Mouse (Mus musculus) telencephalon, adult 2 months (tissue): ENCODE data around the gene Tdrd3.
A peak's percentile ranks its signal among the peaks of the same experiment; 100 is the strongest.

ENCODE experiments used
- DNase-seq: peaks from one replicate; pipeline ENCODE4 v3.0.0-alpha.2; 2011; ENCODE audit warnings: low read depth, low spot score

Tdrd3 gene

GRCm38 (mm10) chr14:87451645-87452443 lies 35.4 kb downstream of the Tdrd3 start:
- DNase-seq: peak; percentile 51

DNA sequence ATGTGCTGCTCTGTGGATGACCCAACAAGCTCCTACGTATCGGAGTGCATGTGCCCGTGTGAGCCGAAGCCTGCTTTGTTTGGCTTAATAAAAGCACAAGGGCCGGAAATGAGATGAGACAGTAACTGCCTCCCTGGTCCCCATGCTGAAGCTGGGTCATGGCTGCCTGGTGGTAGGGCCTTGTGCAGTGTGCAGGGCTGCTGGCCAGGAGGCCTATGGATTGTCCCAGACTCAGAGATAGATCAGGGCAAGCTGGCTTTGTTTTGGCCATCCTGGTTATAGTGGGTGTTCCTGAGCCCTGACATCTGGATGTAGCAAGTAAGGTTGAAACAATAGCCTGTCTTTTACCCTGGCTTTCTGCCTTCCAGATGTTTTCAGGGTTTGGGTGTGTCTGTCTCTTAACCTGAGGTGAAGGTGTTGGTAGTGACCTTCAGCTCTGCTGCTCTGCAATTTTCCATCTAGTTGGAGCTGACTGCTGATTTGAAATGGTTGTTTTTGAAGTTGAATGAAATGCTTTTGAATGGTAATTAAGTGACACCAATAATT lies 39.3 kb downstream of the Tdrd3 start:
- no peak for DNase-seq

- DNase-seq: no peak
Measured at GRCm38 (mm10) chr14:87459777-87460176, 43.3 kb downstream of the Tdrd3 start.

DNA sequence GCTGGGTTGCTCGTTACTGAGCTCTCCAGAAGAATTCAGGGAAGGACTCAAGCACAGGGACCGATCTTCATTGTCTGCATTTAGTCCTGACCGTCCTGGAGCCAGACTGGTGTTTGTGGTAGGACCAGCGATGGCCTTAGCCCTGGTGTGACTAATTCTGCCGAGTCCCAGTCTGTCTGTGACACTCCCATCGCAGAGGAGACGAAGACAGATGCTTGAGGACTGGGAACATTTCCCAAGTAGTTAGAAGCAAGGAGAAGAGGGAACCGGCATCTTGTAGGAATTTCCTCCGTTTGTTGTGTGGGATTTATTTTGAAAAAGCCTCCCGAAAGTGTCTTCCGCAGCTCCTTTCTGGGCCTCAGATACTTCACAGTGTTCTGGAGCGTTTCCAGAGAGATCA lies 45.1 kb downstream of the Tdrd3 start:
- peak; percentile 13 for DNase-seq

GRCm38 (mm10) chr14:87463963-87464654 lies 47.7 kb downstream of the Tdrd3 start:
- DNase-seq: peak; percentile 65

DNA sequence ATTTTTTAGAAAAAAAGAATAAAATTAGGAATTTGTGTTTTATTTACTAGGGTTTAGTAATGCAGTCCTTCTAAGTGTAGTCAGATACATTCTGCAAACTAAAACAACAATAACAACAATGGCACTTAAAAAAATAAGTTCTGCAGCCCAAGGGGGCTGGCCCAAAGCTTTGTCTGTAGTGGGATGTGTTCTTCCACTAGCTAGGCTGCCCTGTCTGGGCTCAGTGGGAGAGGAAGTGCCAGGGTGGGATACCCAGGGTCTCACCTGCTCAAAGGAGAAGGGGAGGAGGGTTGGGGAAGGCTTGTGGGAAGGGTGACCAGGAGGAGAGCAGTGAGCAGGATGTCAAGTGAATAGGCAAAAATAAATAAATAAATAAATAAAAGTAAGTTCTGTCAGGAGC lies 48.2 kb downstream of the Tdrd3 start:
- no peak for DNase-seq

DNA sequence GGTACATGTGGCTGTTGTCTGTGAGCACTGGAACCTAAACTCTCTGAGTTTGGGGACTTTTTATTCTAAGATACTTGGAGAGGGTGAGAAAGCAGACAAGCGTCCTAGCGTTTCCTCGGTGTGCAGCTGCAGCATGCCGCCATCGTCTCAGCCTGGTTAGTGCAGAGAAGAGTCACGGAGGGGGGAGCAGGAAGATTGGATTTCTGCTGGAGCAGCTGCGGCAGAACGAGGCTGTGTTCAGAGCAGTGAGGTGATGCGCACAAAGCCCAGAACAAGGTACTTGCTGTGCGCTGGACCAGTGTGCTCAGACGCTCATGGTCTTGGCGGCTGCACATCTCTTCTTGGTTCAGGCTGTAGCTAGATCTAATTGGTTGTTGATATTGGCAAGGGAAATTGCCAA lies 51.1 kb downstream of the Tdrd3 start:
- DNase-seq: no peak

- DNase-seq: no peak
Measured at GRCm38 (mm10) chr14:87471521-87471920, 55.1 kb downstream of the Tdrd3 start.

GRCm38 (mm10) chr14:87472782-87473181 lies 56.3 kb downstream of the Tdrd3 start:
- no peak for DNase-seq

GRCm38 (mm10) chr14:87475721-87476359 lies 59.4 kb downstream of the Tdrd3 start:
- no peak for DNase-seq

DNA sequence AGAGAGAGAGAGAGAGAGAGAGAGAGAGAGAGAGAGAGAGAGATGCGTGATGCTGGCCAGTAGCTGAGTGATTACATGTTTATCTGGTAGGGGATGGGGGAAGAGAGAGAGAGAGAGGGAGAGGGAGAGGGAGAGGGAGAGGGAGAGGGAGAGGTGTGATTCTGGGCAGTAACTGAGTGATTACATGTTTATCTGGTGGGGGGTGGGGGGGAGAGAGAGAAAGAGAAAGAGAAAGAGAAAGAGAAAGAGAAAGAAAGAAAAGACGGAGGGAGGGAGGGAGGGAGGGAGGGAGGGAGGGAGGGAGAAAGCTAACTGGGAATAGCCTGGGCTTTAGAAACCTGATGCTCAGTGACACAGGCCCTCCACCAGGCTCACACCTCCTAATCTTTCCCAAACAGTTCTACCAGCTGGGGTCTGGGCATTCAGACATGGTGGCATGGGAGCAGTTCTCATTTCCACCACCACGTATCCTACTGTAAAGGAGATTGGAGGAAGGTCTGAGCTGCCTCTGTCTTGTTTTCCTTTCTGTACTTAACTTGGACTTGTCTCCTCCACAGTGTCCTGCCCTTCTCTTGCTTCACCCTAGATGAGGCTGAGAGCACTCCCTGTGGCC lies 62.0 kb downstream of the Tdrd3 start:
- no peak for DNase-seq

DNA sequence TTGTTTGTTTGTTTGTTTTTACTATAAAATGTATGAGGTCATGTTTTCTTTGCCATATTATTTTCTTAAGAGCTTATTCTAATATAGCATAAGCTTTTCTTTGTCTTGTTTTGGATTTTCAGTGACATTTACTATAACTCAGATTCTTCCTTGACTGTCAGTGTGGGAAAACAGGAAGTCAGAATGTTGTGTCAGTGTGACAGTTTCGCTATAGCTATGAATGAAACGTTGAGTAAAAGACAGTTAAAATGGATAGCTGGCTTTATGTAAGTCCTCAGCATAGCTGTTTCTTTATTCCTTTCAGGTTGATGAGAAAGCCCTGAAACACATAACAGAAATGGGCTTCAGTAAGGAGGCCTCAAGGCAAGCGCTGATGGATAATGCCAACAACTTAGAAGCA lies 69.4 kb downstream of the Tdrd3 start:
- DNase-seq: no peak

- no peak for DNase-seq
Measured at GRCm38 (mm10) chr14:87497955-87498594, 81.6 kb downstream of the Tdrd3 start.

DNA sequence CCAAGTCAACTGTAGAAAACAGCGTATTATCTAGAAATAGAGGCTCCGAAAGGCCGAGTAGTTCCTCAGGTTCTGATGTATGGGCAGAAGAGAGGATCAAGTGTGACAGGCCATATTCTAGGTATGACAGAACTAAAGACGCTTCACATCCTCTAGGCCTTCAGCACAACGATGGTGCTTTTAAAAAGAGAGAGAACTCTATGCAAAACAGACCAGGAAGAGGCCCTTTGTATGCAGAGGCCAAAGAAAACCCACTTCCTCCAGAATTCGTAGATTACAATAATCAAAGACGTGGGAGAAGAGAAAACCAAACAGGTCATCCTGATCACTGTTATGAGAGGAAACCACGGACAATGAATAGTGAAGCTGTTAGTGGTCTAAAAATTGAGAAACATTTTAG lies 89.5 kb downstream of the Tdrd3 start:
- DNase-seq: no peak

DNA sequence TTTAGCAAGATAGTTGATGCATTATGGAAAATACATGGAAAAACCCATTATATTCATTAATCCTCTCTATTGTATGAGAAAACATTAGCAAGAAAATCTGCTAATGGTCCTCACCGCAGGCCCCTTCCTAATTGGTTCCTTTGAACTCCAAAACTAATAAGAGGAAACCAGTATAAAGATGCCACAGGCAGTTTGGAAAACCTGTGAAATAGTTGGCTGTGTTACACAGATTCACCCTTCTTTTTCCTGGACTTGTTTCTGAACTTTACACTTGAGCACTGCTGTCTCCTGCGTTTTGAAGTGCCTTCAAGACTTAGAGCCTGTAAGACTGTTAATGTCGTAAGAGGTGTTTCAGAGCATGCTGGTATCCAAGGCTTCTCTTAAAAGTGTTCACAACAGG lies 98.8 kb downstream of the Tdrd3 start:
- no peak for DNase-seq

DNA sequence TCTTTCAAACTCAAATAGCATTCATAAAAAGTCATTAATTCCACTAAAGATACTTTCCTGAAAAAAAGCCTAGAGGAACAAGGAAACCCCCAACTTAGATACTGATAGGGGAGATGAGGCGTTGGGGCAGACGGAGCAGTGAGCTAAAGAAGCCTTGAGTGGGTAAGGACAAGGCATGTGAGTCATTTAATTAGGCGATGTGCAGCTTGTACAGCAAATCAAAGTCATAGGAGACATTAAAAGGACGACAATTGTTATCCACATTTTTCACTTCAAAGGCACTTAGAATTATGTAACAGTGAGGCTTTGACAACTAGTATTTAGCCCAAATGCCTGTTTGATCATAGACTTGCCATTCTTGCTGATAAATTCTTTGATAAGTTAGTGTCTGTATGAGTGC lies 100.9 kb downstream of the Tdrd3 start:
- no peak for DNase-seq

- DNase-seq: no peak
Measured at GRCm38 (mm10) chr14:87531847-87532246, 115.4 kb downstream of the Tdrd3 start.

GRCm38 (mm10) chr14:87537127-87537819 lies 120.8 kb downstream of the Tdrd3 start:
- no peak for DNase-seq

DNA sequence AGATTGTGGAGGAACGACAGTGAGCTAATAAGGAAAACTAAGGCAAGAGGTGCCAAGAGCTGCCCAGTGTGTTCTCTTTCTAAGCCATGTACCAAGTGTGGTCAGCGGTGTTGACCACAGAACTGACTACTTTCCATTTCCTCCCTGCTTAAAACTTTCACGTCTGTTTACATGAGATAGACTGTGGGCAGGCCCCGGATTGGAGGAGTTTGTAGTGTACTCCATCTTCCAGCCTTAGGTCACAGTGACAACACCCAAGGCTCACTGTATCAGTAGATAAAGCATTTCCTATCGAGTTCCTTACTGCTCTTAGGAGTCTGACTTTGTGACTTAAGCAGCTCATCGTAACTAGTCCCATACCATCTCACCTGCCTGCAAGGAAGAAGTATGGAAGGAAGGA lies 133.5 kb downstream of the Tdrd3 start:
- no peak for DNase-seq

- no peak for DNase-seq
Measured at GRCm38 (mm10) chr14:87552211-87552610, 135.8 kb downstream of the Tdrd3 start.

GRCm38 (mm10) chr14:87563841-87564240 lies 147.4 kb downstream of the Tdrd3 start:
- DNase-seq: no peak
